Mouse (Mus musculus): ENCODE results near the gene Bcl2l15. TPM values are rescaled to one million over a fixed set of nuclear protein-coding genes. Genes with fewer than 3 reads are reported as not detected.

Gene Bcl2l15
- 1 to 10 TPM; 1.6 to 3.9 TPM for polyA plus RNA-seq (2017; shearing (Covaris generic))

GRCm38 (mm10) chr3:103832426-103832825, at the start of gene Bcl2l15:
TSS of gene Bcl2l15 (plus strand) at chr3:103832601.

GRCm38 (mm10) chr3:103791230-103792110, 40.9 kb upstream of the Bcl2l15 start, which contains the start of gene Hipk1:
TSS of gene Hipk1 (minus strand) at chr3:103791563.

GRCm38 (mm10) chr3:103808891-103809798, 23.3 kb upstream of the Bcl2l15 start, which contains the start of the genes Dclre1b, Ap4b1 and Gm43064:
TSS of gene Dclre1b (minus strand) at chr3:103809444.
TSS of gene Ap4b1 (plus strand) at chr3:103809520.
TSS of gene Gm43064 (plus strand) at chr3:103809573.

GRCm38 (mm10) chr3:103858881-103859801, 26.7 kb downstream of the Bcl2l15 start, which contains the start of gene Ptpn22:
TSS of gene Ptpn22 (plus strand) at chr3:103859795.

Other genes with a start within 250 kb of the Bcl2l15 start
- 1 to 10 TPM; 2.9 to 5.1 TPM for gene Atg4a-ps, start 186.5 kb upstream of the Bcl2l15 start, polyA plus RNA-seq (2017; shearing (Covaris generic))
- gene Olfml3, start 94.6 kb upstream of the Bcl2l15 start, polyA plus RNA-seq (2017; shearing (Covaris generic)) = 1 to 10 TPM in 1 of 2 experiments, under 1 TPM in 1; 0.20 to 3.6 TPM
- not detected for gene Gm10964, start 93.2 kb upstream of the Bcl2l15 start, polyA plus RNA-seq (2017; shearing (Covaris generic))
- gene Hipk1, start 41.0 kb upstream of the Bcl2l15 start, polyA plus RNA-seq (2017; shearing (Covaris generic)) = 10 to 100 TPM; 27.6 to 33.3 TPM
- gene Dclre1b, start 23.2 kb upstream of the Bcl2l15 start, polyA plus RNA-seq (2017; shearing (Covaris generic)) = 10 to 100 TPM; 19.3 to 22.7 TPM
- 10 to 100 TPM; 28.1 to 35.8 TPM for gene Ap4b1, start 23.1 kb upstream of the Bcl2l15 start, polyA plus RNA-seq (2017; shearing (Covaris generic))
- gene Gm43064, start 23.0 kb upstream of the Bcl2l15 start, polyA plus RNA-seq (2017; shearing (Covaris generic)) = not detected
- gene Ptpn22, start 27.2 kb downstream of the Bcl2l15 start, polyA plus RNA-seq (2017; shearing (Covaris generic)) = 100 to 1,000 TPM; 299 to 322 TPM
- gene Rsbn1, start 81.5 kb downstream of the Bcl2l15 start, polyA plus RNA-seq (2017; shearing (Covaris generic)) = 10 to 100 TPM; 26.1 to 28.1 TPM
- 10 to 100 TPM; 57.8 to 66.9 TPM for gene Phtf1, start 135.5 kb downstream of the Bcl2l15 start, polyA plus RNA-seq (2017; shearing (Covaris generic))